Mouse (Mus musculus): ENCODE measurements around the gene Zfp719. TPM values are rescaled to one million over a fixed set of nuclear protein-coding genes. Genes with fewer than 3 reads are reported as not detected.

Gene Zfp719
- total RNA-seq (2021): 1 to 10 TPM; 3.7 to 5.6 TPM
- long read RNA-seq, experiment 1: 0 reads
- long read RNA-seq, experiment 2: 0 reads

- intact Hi-C loops (cut with DNase I; ENCODE audit: low total_unique reads): no loop called here
- peak; percentile 92 for DNase-seq
Observed at GRCm38 (mm10) chr7:43579440-43580171, at the start of gene Zfp719. Gene Zfp719, plus strand, starts transcription at chr7:43579610.

- intact Hi-C loops (cut with DNase I; ENCODE audit: low total_unique reads): no loop called here
- no peak for DNase-seq
Observed at GRCm38 (mm10) chr7:43530216-43530785, 49.1 kb upstream of the Zfp719 start.

GRCm38 (mm10) chr7:43532936-43533505, 46.4 kb upstream of the Zfp719 start:
- intact Hi-C loops (cut with DNase I; ENCODE audit: low total_unique reads): no loop called here
- no peak for DNase-seq

- intact Hi-C loops (cut with DNase I; ENCODE audit: low total_unique reads): no loop called here
- no peak for DNase-seq
Observed at GRCm38 (mm10) chr7:43538524-43538923, 40.9 kb upstream of the Zfp719 start.

GRCm38 (mm10) chr7:43544225-43544977, 35.0 kb upstream of the Zfp719 start, which contains the start of gene Cd33:
Gene Cd33, minus strand, starts transcription at chr7:43544428.
- no peak for DNase-seq
- intact Hi-C loops (cut with DNase I; ENCODE audit: low total_unique reads): no loop called here

GRCm38 (mm10) chr7:43545656-43546545, 33.5 kb upstream of the Zfp719 start:
- DNase-seq: no peak
- intact Hi-C loops (cut with DNase I; ENCODE audit: low total_unique reads): no loop called here

GRCm38 (mm10) chr7:43547666-43548065, 31.7 kb upstream of the Zfp719 start:
- DNase-seq: no peak
- intact Hi-C loops (cut with DNase I; ENCODE audit: low total_unique reads): no loop called here

- no peak for DNase-seq
- intact Hi-C loops (cut with DNase I; ENCODE audit: low total_unique reads): no loop called here
Observed at GRCm38 (mm10) chr7:43548206-43548605, 31.2 kb upstream of the Zfp719 start.

- no peak for DNase-seq
- intact Hi-C loops (cut with DNase I; ENCODE audit: low total_unique reads): no loop called here
Observed at GRCm38 (mm10) chr7:43553153-43553552, 26.3 kb upstream of the Zfp719 start.

GRCm38 (mm10) chr7:43554550-43554949, 24.9 kb upstream of the Zfp719 start:
- intact Hi-C loops (cut with DNase I; ENCODE audit: low total_unique reads): no loop called here
- peak; percentile 73 for DNase-seq

- no peak for DNase-seq
- intact Hi-C loops (cut with DNase I; ENCODE audit: low total_unique reads): no loop called here
Observed at GRCm38 (mm10) chr7:43555351-43555750, 24.1 kb upstream of the Zfp719 start.

GRCm38 (mm10) chr7:43556901-43557300, 22.5 kb upstream of the Zfp719 start:
- DNase-seq: no peak
- intact Hi-C loops (cut with DNase I; ENCODE audit: low total_unique reads): no loop called here

GRCm38 (mm10) chr7:43562006-43562633, 17.3 kb upstream of the Zfp719 start, which contains the start of gene Zfp658:
Gene Zfp658, plus strand, starts transcription at chr7:43562256.
- DNase-seq: peak; percentile 80
- intact Hi-C loops (cut with DNase I; ENCODE audit: low total_unique reads): no loop called here

- DNase-seq: no peak
- intact Hi-C loops (cut with DNase I; ENCODE audit: low total_unique reads): no loop called here
Observed at GRCm38 (mm10) chr7:43562651-43563070, 16.7 kb upstream of the Zfp719 start.

GRCm38 (mm10) chr7:43563300-43563699, 16.1 kb upstream of the Zfp719 start:
- intact Hi-C loops (cut with DNase I; ENCODE audit: low total_unique reads): no loop called here
- no peak for DNase-seq

GRCm38 (mm10) chr7:43571216-43571615, 8.2 kb upstream of the Zfp719 start:
- DNase-seq: no peak
- intact Hi-C loops (cut with DNase I; ENCODE audit: low total_unique reads): no loop called here

GRCm38 (mm10) chr7:43580526-43580925, 1.1 kb downstream of the Zfp719 start:
- intact Hi-C loops (cut with DNase I; ENCODE audit: low total_unique reads): no loop called here
- DNase-seq: no peak

GRCm38 (mm10) chr7:43584790-43585189, 5.4 kb downstream of the Zfp719 start:
- no peak for DNase-seq
- intact Hi-C loops (cut with DNase I; ENCODE audit: low total_unique reads): no loop called here

GRCm38 (mm10) chr7:43601884-43602283, 22.5 kb downstream of the Zfp719 start:
- intact Hi-C loops (cut with DNase I; ENCODE audit: low total_unique reads): no loop called here
- no peak for DNase-seq

Data from gastrocnemius, postnatal 14 days (tissue).